Mouse (Mus musculus): ENCODE measurements at regions not wholly inside any gene's neighbourhood (a gene's known extent, or its start where the extent isn't known, plus 50 kb on each side); places are given as distances from the start of the nearest gene placed in this dataset.

GRCm38 (mm10) chr8:103457176-103457575 is 644.2 kb upstream of the Cdh5 start:
- TF ChIP-seq CTCF (IDR thresholded peaks at IDR 0.05; ENCODE audit: borderline replicate concordance, control insufficient read depth, extremely low read depth, insufficient read depth, low read length, poor library complexity) (no peak), POLR2A (IDR thresholded peaks at IDR 0.05; ENCODE audit: control insufficient read depth, extremely low read depth, insufficient read depth, low read length, poor library complexity) (no peak)

Data from thymus, adult 2 months (tissue).